Mouse (Mus musculus): Measurements from ENCODE around the gene Tgfb2. TPM values are rescaled to one million over a fixed set of nuclear protein-coding genes. Genes with fewer than 3 reads are reported as not detected.

The Tgfb2 gene
- 0.45 TPM for polyA plus RNA-seq (2014; fragmentation: Illumina TruSeq; extraction: RNeasy Lipid Tissue Mini Kit (QIAGEN cat#74804); ENCODE audit: low read depth, low replicate concordance)

DNA sequence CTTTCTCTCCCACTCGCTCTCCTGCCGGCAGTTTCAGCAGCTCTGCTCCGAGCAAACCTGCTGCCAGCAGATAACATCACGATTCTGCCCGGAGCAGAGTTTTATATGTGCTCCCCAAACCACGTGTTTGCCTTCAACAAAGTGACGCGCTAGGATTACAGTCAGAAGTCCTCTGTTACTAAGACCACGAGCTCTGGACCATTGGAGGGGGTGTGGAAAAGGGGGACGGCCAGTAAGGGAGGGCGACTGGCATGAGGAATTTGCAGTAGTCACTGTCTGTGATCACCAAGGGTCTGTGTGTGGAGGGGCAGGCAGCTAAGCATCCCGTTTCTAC, at the start of gene Tgfb2:
Tgfb2 (minus strand) TSS at position 75 of the 334 bp plus-strand sequence.

DNA sequence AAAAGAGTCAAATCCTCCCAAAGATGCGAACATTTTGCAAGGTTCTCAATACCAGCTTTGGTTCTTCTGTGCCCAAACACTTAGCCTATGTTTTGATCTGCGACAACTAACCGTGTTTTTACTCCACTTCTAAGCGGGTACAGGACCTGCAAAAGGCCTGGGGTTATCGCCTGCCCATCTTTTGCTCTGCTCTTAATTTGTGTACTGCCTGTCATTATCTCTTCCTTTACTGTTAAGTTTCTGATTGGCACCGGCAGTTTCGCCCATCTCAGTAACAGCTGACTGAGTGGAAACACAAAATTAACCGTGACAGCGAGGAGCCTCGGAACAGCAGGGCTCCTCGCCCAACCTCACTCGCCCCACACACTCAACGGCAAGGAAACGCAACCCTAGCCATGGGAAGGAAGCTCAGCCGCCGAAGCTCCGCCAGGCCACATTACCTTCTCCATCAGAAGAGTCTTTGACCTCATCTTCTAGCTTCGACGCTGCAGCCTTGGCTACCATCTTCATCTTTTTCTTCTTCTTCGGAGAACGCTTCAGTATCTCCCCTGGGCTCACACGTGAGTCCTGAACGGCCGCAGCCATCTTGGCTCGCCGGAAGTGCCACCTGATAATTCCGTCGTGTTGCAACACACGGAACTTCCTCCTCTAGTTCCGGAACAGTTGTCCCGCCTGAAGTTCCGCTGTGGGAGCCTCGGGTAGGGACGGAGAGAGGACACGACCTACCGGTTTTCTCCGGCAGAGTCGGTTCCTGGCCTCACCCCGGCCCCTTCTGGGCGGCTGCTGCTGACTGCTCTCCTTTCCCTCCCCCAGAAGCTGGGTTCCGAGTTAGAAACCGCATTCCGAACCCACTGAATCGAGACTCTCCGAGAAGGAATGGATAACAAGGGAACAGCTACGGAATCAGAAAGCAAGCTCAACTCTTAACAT, 43.2 kb upstream of the Tgfb2 start, which contains the start of gene Rrp15:
Rrp15 (minus strand) TSS at position 635 of the 930 bp plus-strand sequence.

Other genes with a start within 250 kb of the Tgfb2 start
- 9.1 TPM for gene Rrp15, start 43.4 kb upstream of the Tgfb2 start, polyA plus RNA-seq (2014; fragmentation: Illumina TruSeq; extraction: RNeasy Lipid Tissue Mini Kit (QIAGEN cat#74804); ENCODE audit: low read depth, low replicate concordance)

Measured in liver, adult 10 weeks (tissue).